Mouse (Mus musculus): ENCODE results near the gene Plxna1. TPM values are rescaled to one million over a fixed set of nuclear protein-coding genes. Genes with fewer than 3 reads are reported as not detected.

Plxna1 gene
- polyA plus RNA-seq, 1 experiment from 2014 or later = 21.6 TPM

DNA sequence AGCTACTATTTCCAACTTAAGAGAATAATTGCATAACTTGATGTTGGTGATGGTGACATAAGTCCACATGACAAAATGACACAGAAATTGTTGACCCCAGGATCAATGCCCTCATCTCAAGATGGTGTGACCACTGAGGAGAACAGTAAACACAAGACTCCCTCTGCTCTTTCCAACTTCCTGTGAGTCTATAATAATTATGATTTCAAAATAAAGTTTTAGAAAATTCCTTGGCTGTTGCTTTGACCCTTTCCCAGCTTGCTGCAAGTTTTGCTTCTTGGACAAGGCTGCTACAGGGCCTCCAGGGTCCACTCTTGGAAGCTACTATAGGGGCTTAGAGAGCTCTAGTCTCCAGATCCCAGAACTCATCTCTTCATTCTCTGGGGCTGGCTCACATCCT lies 6.4 kb upstream of the Plxna1 start:
- Histone ChIP-seq H3K4me1 (ENCODE audit: control insufficient read depth, insufficient read depth, low read depth, low read length) (no peaks in the 10 kb centered on the region), H3K27me3 (replicated peaks; ENCODE audit: control insufficient read depth, insufficient read depth, low read length) (no peaks in the 10 kb centered on the region)

GRCm38 (mm10) chr6:89364342-89364741 lies 1.9 kb upstream of the Plxna1 start:
- H3K27me3 ChIP-seq (replicated peaks; ENCODE audit: control insufficient read depth, insufficient read depth, low read length) = no peaks in the 10 kb centered on the region
- no peak overlapping the region for H3K4me2 ChIP-seq (ENCODE audit: low read length)
- H3K36me3 ChIP-seq (ENCODE audit: control insufficient read depth, insufficient read depth, low read length) = no peaks in the 10 kb centered on the region
- ATAC-seq = no peak
- H3K27ac ChIP-seq (ENCODE audit: low read depth, low read length) = no peak overlapping the region
- H3K9ac ChIP-seq (ENCODE audit: low read depth, low read length) = no peak overlapping the region
- H3K9me3 ChIP-seq (ENCODE audit: control insufficient read depth, low read length) = no peaks in the 10 kb centered on the region
- peaks cover 17% of the 10 kb centered on the region for H3K4me1 ChIP-seq (ENCODE audit: control insufficient read depth, insufficient read depth, low read depth, low read length)
- WGBS = 65% methylated on average over 3 of the region's 3 CpGs
- no peak overlapping the region for H3K4me3 ChIP-seq (ENCODE audit: low read length)

More for the DNA sequence above, 6.4 kb upstream of the Plxna1 start:
- Histone ChIP-seq H3K4me2 (ENCODE audit: low read length) (no peak overlapping the region), H3K9ac (ENCODE audit: low read depth, low read length) (no peak overlapping the region), H3K9me3 (ENCODE audit: control insufficient read depth, low read length) (no peaks in the 10 kb centered on the region), H3K4me3 (ENCODE audit: low read length) (no peak overlapping the region), H3K36me3 (ENCODE audit: control insufficient read depth, insufficient read depth, low read length) (no peaks in the 10 kb centered on the region), H3K27ac (ENCODE audit: low read depth, low read length) (no peak overlapping the region)
- ATAC-seq = no peak

GRCm38 (mm10) chr6:89363107-89363451 lies 659 bp upstream of the Plxna1 start:
- peak; percentile 51; the same call in 1 of the 2 replicates for ATAC-seq
- peaks cover 29% of the 10 kb centered on the region for H3K4me1 ChIP-seq (ENCODE audit: control insufficient read depth, insufficient read depth, low read depth, low read length)
- H3K9ac ChIP-seq (ENCODE audit: low read depth, low read length) = peak overlapping the region; percentile 80
- no peaks in the 10 kb centered on the region for H3K36me3 ChIP-seq (ENCODE audit: control insufficient read depth, insufficient read depth, low read length)
- peak overlapping the region; percentile 98 for H3K4me2 ChIP-seq (ENCODE audit: low read length)
- H3K27ac ChIP-seq (ENCODE audit: low read depth, low read length) = peak overlapping the region; percentile 52
- WGBS = 2% methylated on average over 16 of the region's 16 CpGs
- H3K9me3 ChIP-seq (ENCODE audit: control insufficient read depth, low read length) = no peaks in the 10 kb centered on the region
- H3K4me3 ChIP-seq (ENCODE audit: low read length) = peak overlapping the region; percentile 97
- no peaks in the 10 kb centered on the region for H3K27me3 ChIP-seq (replicated peaks; ENCODE audit: control insufficient read depth, insufficient read depth, low read length)

- Histone ChIP-seq H3K4me2 (ENCODE audit: low read length) (peak overlapping the region; percentile 98), H3K4me1 (ENCODE audit: control insufficient read depth, insufficient read depth, low read depth, low read length) (peaks cover 29% of the 10 kb centered on the region), H3K9me3 (ENCODE audit: control insufficient read depth, low read length) (no peaks in the 10 kb centered on the region), H3K27ac (ENCODE audit: low read depth, low read length) (peak overlapping the region; percentile 80), H3K27me3 (replicated peaks; ENCODE audit: control insufficient read depth, insufficient read depth, low read length) (no peaks in the 10 kb centered on the region), H3K4me3 (ENCODE audit: low read length) (peak overlapping the region; percentile 97), H3K9ac (ENCODE audit: low read depth, low read length) (peak overlapping the region; percentile 98), H3K36me3 (ENCODE audit: control insufficient read depth, insufficient read depth, low read length) (no peaks in the 10 kb centered on the region)
- peak; percentile 14 for ATAC-seq
- 1% methylated on average over 39 of the region's 80 CpGs for WGBS
These were observed 771 bp downstream of the Plxna1 start for GRCm38 (mm10) chr6:89361418-89362280.

- Histone ChIP-seq H3K4me2 (ENCODE audit: low read length) (peak overlapping the region; percentile 98), H3K9me3 (ENCODE audit: control insufficient read depth, low read length) (no peaks in the 10 kb centered on the region), H3K27ac (ENCODE audit: low read depth, low read length) (no peak overlapping the region), H3K4me3 (ENCODE audit: low read length) (peak overlapping the region; percentile 97), H3K9ac (ENCODE audit: low read depth, low read length) (peak overlapping the region; percentile 98), H3K27me3 (replicated peaks; ENCODE audit: control insufficient read depth, insufficient read depth, low read length) (no peaks in the 10 kb centered on the region), H3K4me1 (ENCODE audit: control insufficient read depth, insufficient read depth, low read depth, low read length) (peaks cover 33% of the 10 kb centered on the region), H3K36me3 (ENCODE audit: control insufficient read depth, insufficient read depth, low read length) (no peaks in the 10 kb centered on the region)
- peak; percentile 2 for ATAC-seq
- 34% methylated on average over 8 of the region's 8 CpGs for WGBS
These were observed 1.6 kb downstream of the Plxna1 start for GRCm38 (mm10) chr6:89360709-89361417.

GRCm38 (mm10) chr6:89359771-89360708 lies 2.4 kb downstream of the Plxna1 start:
- 31% methylated on average over 19 of the region's 20 CpGs for WGBS
- H3K9ac ChIP-seq (ENCODE audit: low read depth, low read length) = peak overlapping the region; percentile 98
- no peaks in the 10 kb centered on the region for H3K27me3 ChIP-seq (replicated peaks; ENCODE audit: control insufficient read depth, insufficient read depth, low read length)
- no peaks in the 10 kb centered on the region for H3K36me3 ChIP-seq (ENCODE audit: control insufficient read depth, insufficient read depth, low read length)
- H3K4me3 ChIP-seq (ENCODE audit: low read length) = peak overlapping the region; percentile 97
- ATAC-seq = no peak
- peak overlapping the region; percentile 98 for H3K4me2 ChIP-seq (ENCODE audit: low read length)
- no peaks in the 10 kb centered on the region for H3K9me3 ChIP-seq (ENCODE audit: control insufficient read depth, low read length)
- H3K4me1 ChIP-seq (ENCODE audit: control insufficient read depth, insufficient read depth, low read depth, low read length) = peaks cover 36% of the 10 kb centered on the region
- H3K27ac ChIP-seq (ENCODE audit: low read depth, low read length) = no peak overlapping the region

GRCm38 (mm10) chr6:89359192-89359591 lies 3.2 kb downstream of the Plxna1 start:
- H3K4me1 ChIP-seq (ENCODE audit: control insufficient read depth, insufficient read depth, low read depth, low read length) = peaks cover 39% of the 10 kb centered on the region

GRCm38 (mm10) chr6:89355661-89356060 lies 6.8 kb downstream of the Plxna1 start:
- Histone ChIP-seq H3K4me3 (ENCODE audit: low read length) (no peak overlapping the region), H3K4me1 (ENCODE audit: control insufficient read depth, insufficient read depth, low read depth, low read length) (peaks cover 64% of the 10 kb centered on the region), H3K27ac (ENCODE audit: low read depth, low read length) (no peak overlapping the region), H3K36me3 (ENCODE audit: control insufficient read depth, insufficient read depth, low read length) (0 out of 2 replicates have a peak, but pooled peaks cover 4% of the 10 kb centered on the region), H3K27me3 (replicated peaks; ENCODE audit: control insufficient read depth, insufficient read depth, low read length) (no peaks in the 10 kb centered on the region), H3K4me2 (ENCODE audit: low read length) (no peak overlapping the region), H3K9ac (ENCODE audit: low read depth, low read length) (no peak overlapping the region), H3K9me3 (ENCODE audit: control insufficient read depth, low read length) (no peaks in the 10 kb centered on the region)
- WGBS = 29% methylated on average over 7 of the region's 7 CpGs
- no peak for ATAC-seq

More at GRCm38 (mm10) chr6:89359192-89359591, 3.2 kb downstream of the Plxna1 start:
- Histone ChIP-seq H3K4me2 (ENCODE audit: low read length) (peak overlapping the region; percentile 98), H3K27me3 (replicated peaks; ENCODE audit: control insufficient read depth, insufficient read depth, low read length) (no peaks in the 10 kb centered on the region), H3K9me3 (ENCODE audit: control insufficient read depth, low read length) (no peaks in the 10 kb centered on the region), H3K36me3 (ENCODE audit: control insufficient read depth, insufficient read depth, low read length) (0 out of 2 replicates have a peak, but pooled peaks cover 4% of the 10 kb centered on the region), H3K4me3 (ENCODE audit: low read length) (0 out of 2 replicates have a peak overlapping the region, but pooled peaks have one; percentile 97), H3K9ac (ENCODE audit: low read depth, low read length) (peak overlapping the region; percentile 98; the same call in 1 of the 2 replicates), H3K27ac (ENCODE audit: low read depth, low read length) (no peak overlapping the region)
- ATAC-seq = no peak
- WGBS = 69% methylated on average over 3 of the region's 3 CpGs

All from hindbrain, embryonic 16.5 days (tissue).